Comparison of ENCODE assay signal across 8 mouse cellular contexts in the genomic region with DNA sequence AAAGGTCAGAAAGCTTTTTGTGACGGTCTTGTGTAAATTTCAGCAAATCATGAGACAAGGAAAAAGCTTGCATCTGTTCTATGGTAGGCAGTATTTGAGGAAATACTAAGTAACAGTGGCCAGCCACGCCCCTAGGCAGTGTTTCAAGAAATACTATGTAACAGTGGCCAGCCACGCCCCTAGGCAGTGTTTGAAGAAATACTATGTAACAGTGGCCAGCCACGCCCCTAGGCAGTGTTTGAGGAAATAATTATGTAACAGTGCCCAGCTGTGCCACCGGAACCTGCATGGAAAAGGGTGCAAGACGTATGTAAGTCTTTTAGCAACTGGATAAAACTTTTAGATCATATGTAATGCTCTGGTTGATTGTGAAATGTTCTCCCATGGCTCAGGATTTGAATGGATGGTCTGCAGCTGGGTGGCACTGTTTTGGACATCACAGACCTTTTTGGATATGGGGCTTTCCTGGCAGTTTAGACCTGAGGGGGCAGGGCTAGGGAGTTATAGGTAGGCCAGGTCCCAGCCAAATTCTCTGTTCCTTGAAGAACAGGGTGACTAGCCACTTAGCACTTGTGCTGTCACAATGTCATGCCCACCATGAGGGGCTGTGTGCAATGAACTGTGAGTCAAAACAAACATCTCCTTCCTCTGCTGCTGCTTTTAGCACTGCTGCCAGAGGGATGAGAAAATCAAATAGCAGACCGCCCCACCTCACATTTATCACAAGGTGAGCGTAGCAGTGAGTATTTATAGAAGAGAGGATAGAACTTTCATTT. TPM values are rescaled to one million over a fixed set of nuclear protein-coding genes. Genes with fewer than 3 reads are reported as not detected.
DNase-seq lines count a peak whose midpoint lies in the region; ATAC-seq lines count a peak whose summit lies in the region.

No protein-coding gene starts in this region.

- no peaks in the 10 kb centered on the region for H3K27me3 ChIP-seq in intestine, embryonic 15.5 days (replicated peaks)
- H3K27me3 ChIP-seq in forebrain, embryonic 12.5 days = no peaks in the 10 kb centered on the region
- no peaks in the 10 kb centered on the region for H3K27me3 ChIP-seq in forebrain, embryonic 13.5 days

- H3K4me3 ChIP-seq in intestine, embryonic 15.5 days (replicated peaks) = no peak overlapping the region
- no peak overlapping the region for H3K4me3 ChIP-seq in forebrain, embryonic 12.5 days (replicated peaks)
- no peak overlapping the region for H3K4me3 ChIP-seq in forebrain, embryonic 13.5 days

- DNase-seq in 416B (ENCODE audit: low read depth) = peak; percentile 61
- DNase-seq in CD4-positive helper T cell, adult 2 months (ENCODE audit: low read depth, low spot score) = peak; percentile 40
- peak; percentile 84 for DNase-seq in lung, postnatal 25 days (ENCODE audit: low spot score)
- no peak for DNase-seq in thymus, postnatal 25 days
- DNase-seq in right cerebral cortex, postnatal 4 days = no peak

- no peak overlapping the region for H3K27ac ChIP-seq in intestine, embryonic 15.5 days
- no peak overlapping the region for H3K27ac ChIP-seq in forebrain, embryonic 12.5 days
- no peak overlapping the region for H3K27ac ChIP-seq in forebrain, embryonic 13.5 days

- H3K4me2 ChIP-seq in intestine, embryonic 15.5 days (replicated peaks) = no peak overlapping the region
- no peak overlapping the region for H3K4me2 ChIP-seq in forebrain, embryonic 12.5 days
- no peak overlapping the region for H3K4me2 ChIP-seq in forebrain, embryonic 13.5 days

- WGBS in intestine, embryonic 15.5 days = 62% methylated on average over 8 of the region's 8 CpGs
- WGBS in forebrain, embryonic 12.5 days = 80% methylated on average over 8 of the region's 8 CpGs
- WGBS in forebrain, embryonic 13.5 days = 79% methylated on average over 8 of the region's 8 CpGs

- ATAC-seq in intestine, embryonic 15.5 days = peak; percentile 98
- no peak for ATAC-seq in forebrain, embryonic 12.5 days (ENCODE audit: low FRiP score)
- ATAC-seq in forebrain, embryonic 13.5 days = no peak

- H3K9me3 ChIP-seq in intestine, embryonic 15.5 days = no peaks in the 10 kb centered on the region
- H3K9me3 ChIP-seq in forebrain, embryonic 12.5 days = no peaks in the 10 kb centered on the region
- no peaks in the 10 kb centered on the region for H3K9me3 ChIP-seq in forebrain, embryonic 13.5 days (replicated peaks)

- no peaks in the 10 kb centered on the region for H3K4me1 ChIP-seq in intestine, embryonic 15.5 days (replicated peaks)
- 0 out of 2 replicates have a peak, but pooled peaks cover 2% of the 10 kb centered on the region for H3K4me1 ChIP-seq in forebrain, embryonic 12.5 days
- H3K4me1 ChIP-seq in forebrain, embryonic 13.5 days = no peaks in the 10 kb centered on the region

- no peaks in the 10 kb centered on the region for H3K36me3 ChIP-seq in intestine, embryonic 15.5 days
- H3K36me3 ChIP-seq in forebrain, embryonic 12.5 days (replicated peaks) = peaks cover 25% of the 10 kb centered on the region
- peaks cover 58% of the 10 kb centered on the region for H3K36me3 ChIP-seq in forebrain, embryonic 13.5 days (ENCODE audit: poor library complexity, severe bottlenecking)

- no peak overlapping the region for H3K9ac ChIP-seq in intestine, embryonic 15.5 days
- H3K9ac ChIP-seq in forebrain, embryonic 12.5 days = no peak overlapping the region
- H3K9ac ChIP-seq in forebrain, embryonic 13.5 days = no peak overlapping the region

RNA-seq across cellular contexts. Expression of gene BC048403, which starts 56.5 kb away (rescaled TPM):
- polyA plus RNA-seq in intestine, embryonic 15.5 days (2015; fragmentation: Nextera tagmentation; extraction: Ambion mirVana) = 3.1 and 3.9 TPM in 2 replicates
- polyA plus RNA-seq in forebrain, embryonic 12.5 days (2016; fragmentation: Nextera tagmentation; extraction: Ambion mirVana) = 2.5 and 3.0 TPM in 2 replicates
- polyA plus RNA-seq in forebrain, embryonic 13.5 days (2015; fragmentation: Nextera tagmentation; extraction: Ambion mirVana) = 1.7 and 2.3 TPM in 2 replicates

Comparison
In these comparisons a context has a peak if more than half of its experiments do, and no peak if none do; other contexts are left out.
1. DNase-seq: peak in 416B (single experiment), CD4-positive helper T cell, adult 2 months (single experiment) and lung, postnatal 25 days (single experiment); none in thymus, postnatal 25 days (single experiment) and right cerebral cortex, postnatal 4 days (single experiment).